Mouse (Mus musculus) heart, postnatal 0 days (tissue): ENCODE data around the gene Crtc2.
"Not testable (repeated sequence)": the region's sequence is repeated elsewhere in the genome, so short reads cannot be mapped to it uniquely, and the experiment has no call there.

Experiments
- CTCF ChIP-seq: IDR thresholded peaks from 2 replicates; pipeline ENCODE4 v1.5.1; 2016; ENCODE audit warnings: antibody characterized with exemption, control low read depth, low read depth
- EP300 ChIP-seq: IDR thresholded peaks from 2 replicates; pipeline ENCODE4 v1.6.1; 2016; ENCODE audit warnings: antibody characterized with exemption, low read depth

DNA sequence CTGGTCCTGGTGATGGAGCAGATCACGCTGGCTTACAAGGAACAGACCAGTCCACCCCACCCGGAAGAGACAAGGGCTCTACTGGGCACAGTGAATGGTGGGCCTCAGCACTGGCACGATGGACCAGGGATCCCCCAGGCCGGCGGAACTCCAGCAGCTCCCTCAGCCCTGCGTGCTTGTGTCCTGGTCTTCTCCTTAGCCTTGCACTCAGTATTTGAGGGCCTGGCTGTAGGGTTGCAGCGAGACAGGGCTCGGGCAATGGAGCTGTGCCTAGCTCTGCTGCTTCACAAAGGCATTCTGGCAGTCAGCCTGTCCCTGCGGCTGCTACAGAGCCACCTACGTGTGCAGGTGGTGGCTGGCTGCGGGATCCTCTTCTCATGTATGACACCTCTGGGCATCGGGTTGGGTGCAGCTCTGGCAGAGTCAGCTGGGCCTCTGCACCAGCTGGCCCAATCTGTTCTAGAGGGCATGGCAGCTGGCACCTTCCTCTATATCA is 2.2 kb upstream of the Crtc2 start:
- TF ChIP-seq CTCF, EP300: not testable (repeated sequence)
